Mouse (Mus musculus): Measurements from ENCODE around the gene Ppp1r11.

GRCm38 (mm10) chr17:36989437-36989836 is 37.9 kb upstream of the Ppp1r11 start, which contains the start of gene H2-M5:
- TF ChIP-seq CTCF (IDR thresholded peaks at IDR 0.05; ENCODE audit: borderline replicate concordance, insufficient read depth, low read depth, low read length) (no peak), POLR2A (IDR thresholded peaks at IDR 0.05; ENCODE audit: borderline replicate concordance, insufficient read depth, low read length) (no peak)

Measured in cerebellum, adult 2 months (tissue).